Mouse (Mus musculus): ENCODE measurements around the gene Ndufs3. TPM values are rescaled to one million over a fixed set of nuclear protein-coding genes. Genes with fewer than 3 reads are reported as not detected.

The Ndufs3 gene
- polyA plus RNA-seq, 1 experiment from 2014 or later, result 216 TPM

Other genes with a start within 250 kb of the Ndufs3 start
- 50.3 and 55.7 TPM in 2 replicates for gene Nup160, start 227.6 kb downstream of the Ndufs3 start, polyA plus RNA-seq (2014; fragmentation: Nextera tagmentation; extraction: Ambion mirVana)
- gene Fnbp4, start 159.5 kb downstream of the Ndufs3 start, polyA plus RNA-seq (2014; fragmentation: Nextera tagmentation; extraction: Ambion mirVana), result 103 and 112 TPM in 2 replicates
- 0.57 and 0.68 TPM in 2 replicates for gene Agbl2, start 122.1 kb downstream of the Ndufs3 start, polyA plus RNA-seq (2014; fragmentation: Nextera tagmentation; extraction: Ambion mirVana)
- 226 and 234 TPM in 2 replicates for gene Mtch2, start 57.7 kb downstream of the Ndufs3 start, polyA plus RNA-seq (2014; fragmentation: Nextera tagmentation; extraction: Ambion mirVana)
- gene C1qtnf4, start 19.0 kb downstream of the Ndufs3 start, polyA plus RNA-seq (2014; fragmentation: Nextera tagmentation; extraction: Ambion mirVana), result 10.8 and 12.9 TPM in 2 replicates
- 30.3 and 37.0 TPM in 2 replicates for gene Kbtbd4, start 87 bp downstream of the Ndufs3 start, polyA plus RNA-seq (2014; fragmentation: Nextera tagmentation; extraction: Ambion mirVana)
- gene Celf1, start 35.6 kb upstream of the Ndufs3 start, polyA plus RNA-seq (2014; fragmentation: Nextera tagmentation; extraction: Ambion mirVana), result 71.0 and 75.1 TPM in 2 replicates
- gene Rapsn, start 130.8 kb upstream of the Ndufs3 start, polyA plus RNA-seq (2014; fragmentation: Nextera tagmentation; extraction: Ambion mirVana), result 1.3 and 1.6 TPM in 2 replicates
- 302 and 313 TPM in 2 replicates for gene Psmc3, start 149.2 kb upstream of the Ndufs3 start, polyA plus RNA-seq (2014; fragmentation: Nextera tagmentation; extraction: Ambion mirVana)
- gene Slc39a13, start 165.6 kb upstream of the Ndufs3 start, polyA plus RNA-seq (2014; fragmentation: Nextera tagmentation; extraction: Ambion mirVana), result 42.8 and 45.8 TPM in 2 replicates
- 6.0 and 6.1 TPM in 2 replicates for gene Spi1, start 177.6 kb upstream of the Ndufs3 start, polyA plus RNA-seq (2014; fragmentation: Nextera tagmentation; extraction: Ambion mirVana)
- gene Mybpc3, start 213.3 kb upstream of the Ndufs3 start, polyA plus RNA-seq (2014; fragmentation: Nextera tagmentation; extraction: Ambion mirVana), result 0.35 and 0.42 TPM in 2 replicates